Mouse (Mus musculus): Measurements from ENCODE around the gene Chst4. TPM values are rescaled to one million over a fixed set of nuclear protein-coding genes. Genes with fewer than 3 reads are reported as not detected.
"Not testable (repeated sequence)": the region's sequence is repeated elsewhere in the genome, so short reads cannot be mapped to it uniquely, and the experiment has no call there.

The Chst4 gene
- polyA plus RNA-seq, 1 experiment from 2014 or later, result 0.19 TPM

- H3K4me3 ChIP-seq, result no peak overlapping the region
- no peak for ATAC-seq (ENCODE audit: borderline replicate concordance, extremely low read depth, low FRiP score, low TSS enrichment)
- no peak overlapping the region for H3K27ac ChIP-seq
- H3K36me3 ChIP-seq, result no peaks in the 10 kb centered on the region
- 67% methylated on average over 4 of the region's 4 CpGs for whole genome bisulfite sequencing
- no peak overlapping the region for H3K4me2 ChIP-seq
- H3K4me1 ChIP-seq, result no peaks in the 10 kb centered on the region
- no peaks in the 10 kb centered on the region for H3K9me3 ChIP-seq
- H3K27me3 ChIP-seq, result no peaks in the 10 kb centered on the region
- no peak overlapping the region for H3K9ac ChIP-seq
These were observed 969 bp upstream of the Chst4 start for GRCm38 (mm10) chr8:110040509-110040908.

- Histone ChIP-seq H3K4me1 (no peaks in the 10 kb centered on the region), H3K27ac (no peak overlapping the region), H3K27me3 (no peaks in the 10 kb centered on the region), H3K36me3 (no peaks in the 10 kb centered on the region), H3K9me3 (no peaks in the 10 kb centered on the region), H3K9ac (no peak overlapping the region), H3K4me2 (no peak overlapping the region), H3K4me3 (no peak overlapping the region)
- ATAC-seq (ENCODE audit: borderline replicate concordance, extremely low read depth, low FRiP score, low TSS enrichment), result no peak
- WGBS, result 30% methylated on average over 7 of the region's 7 CpGs
These were observed 324 bp downstream of the Chst4 start for GRCm38 (mm10) chr8:110039216-110039615.

GRCm38 (mm10) chr8:110036156-110036555 is 3.4 kb downstream of the Chst4 start:
- no peaks in the 10 kb centered on the region for H3K9me3 ChIP-seq
- no peak overlapping the region for H3K27ac ChIP-seq
- H3K4me3 ChIP-seq, result no peak overlapping the region
- H3K27me3 ChIP-seq, result no peaks in the 10 kb centered on the region
- no peak for ATAC-seq (ENCODE audit: borderline replicate concordance, extremely low read depth, low FRiP score, low TSS enrichment)
- no peaks in the 10 kb centered on the region for H3K36me3 ChIP-seq
- 72% methylated on average over 2 of the region's 2 CpGs for WGBS
- H3K4me1 ChIP-seq, result no peaks in the 10 kb centered on the region
- H3K9ac ChIP-seq, result no peak overlapping the region
- H3K4me2 ChIP-seq, result no peak overlapping the region

DNA sequence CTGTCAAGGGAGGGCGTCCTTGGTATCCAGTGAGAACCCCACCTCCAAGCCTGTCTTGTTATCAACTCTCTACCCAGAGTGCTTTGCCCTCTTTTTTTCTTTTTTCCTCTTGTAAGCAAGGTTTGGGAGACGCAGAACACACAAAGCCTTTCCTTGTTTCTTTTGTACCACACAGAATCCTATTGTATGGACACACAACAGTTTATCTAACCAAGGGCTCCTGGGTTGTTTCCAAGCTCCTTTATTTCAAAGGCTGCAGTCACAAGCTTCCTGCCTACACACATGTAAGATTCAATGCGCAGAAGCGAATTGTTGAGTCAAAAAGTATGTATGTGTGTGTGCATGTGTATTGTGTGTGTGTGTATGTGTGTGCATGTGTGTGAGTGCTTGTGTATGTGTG is 5.2 kb downstream of the Chst4 start:
- ATAC-seq (ENCODE audit: borderline replicate concordance, extremely low read depth, low FRiP score, low TSS enrichment), result no peak
- H3K27me3 ChIP-seq, result no peaks in the 10 kb centered on the region
- H3K4me1 ChIP-seq, result no peaks in the 10 kb centered on the region
- H3K9me3 ChIP-seq, result no peaks in the 10 kb centered on the region
- no peak overlapping the region for H3K27ac ChIP-seq
- WGBS, result 53% methylated on average over 4 of the region's 4 CpGs
- H3K4me2 ChIP-seq, result no peak overlapping the region
- no peak overlapping the region for H3K4me3 ChIP-seq
- H3K36me3 ChIP-seq, result no peaks in the 10 kb centered on the region
- no peak overlapping the region for H3K9ac ChIP-seq

DNA sequence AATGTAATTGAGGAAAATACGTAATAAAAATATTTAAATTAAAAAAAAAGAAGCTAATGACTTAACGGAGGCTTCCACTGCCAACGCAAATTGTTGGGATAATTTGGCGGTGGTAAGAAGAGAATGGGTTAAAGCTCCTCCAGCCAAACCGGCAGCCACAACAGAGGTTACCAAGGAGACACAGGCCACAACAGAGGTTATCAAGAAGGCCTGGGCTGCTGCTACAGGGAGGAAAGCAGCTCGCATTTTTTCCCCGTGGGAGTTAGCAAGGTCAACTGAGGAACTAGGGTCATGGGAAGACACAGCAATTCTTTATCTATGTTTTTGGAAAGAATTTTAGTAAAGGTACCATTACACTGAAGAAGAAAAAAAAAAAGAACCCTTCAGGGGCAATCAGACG is 5.8 kb downstream of the Chst4 start:
- not testable (repeated sequence) for H3K27ac ChIP-seq; H3K36me3 ChIP-seq; H3K4me2 ChIP-seq; H3K4me1 ChIP-seq; H3K9ac ChIP-seq; ATAC-seq (ENCODE audit: borderline replicate concordance, extremely low read depth, low FRiP score, low TSS enrichment); H3K27me3 ChIP-seq; H3K9me3 ChIP-seq; H3K4me3 ChIP-seq
- 34% methylated on average over 8 of the region's 8 CpGs for WGBS

DNA sequence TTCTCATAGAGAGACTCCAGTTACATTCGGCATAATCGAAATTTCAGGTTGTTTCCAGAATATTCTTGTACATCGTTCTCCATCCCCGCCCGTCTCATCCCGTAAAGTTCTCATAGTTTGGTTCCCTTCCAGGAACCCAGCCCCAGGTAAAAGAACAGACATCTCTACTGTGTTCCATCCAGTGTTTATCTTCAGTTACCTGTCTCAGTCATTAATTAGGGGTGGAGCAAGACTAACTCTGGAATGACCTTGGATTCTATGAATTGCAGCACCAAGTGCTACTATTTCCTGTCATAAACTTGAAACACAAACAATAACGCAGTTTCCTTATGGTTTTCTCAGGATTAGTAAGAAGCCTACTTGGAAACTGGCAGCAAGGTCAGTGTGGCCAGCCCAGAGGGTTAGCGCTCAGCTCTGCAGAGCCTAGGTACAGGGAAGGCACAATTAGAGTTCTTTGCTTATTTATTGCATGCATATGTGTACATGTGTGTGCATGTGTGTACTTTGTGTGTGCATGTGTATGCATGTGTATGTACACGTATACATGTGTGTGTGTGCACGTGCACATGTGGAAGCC is 16.7 kb downstream of the Chst4 start:
- no peak for ATAC-seq (ENCODE audit: borderline replicate concordance, extremely low read depth, low FRiP score, low TSS enrichment)
- 85% methylated on average over 10 of the region's 10 CpGs for WGBS
- H3K9ac ChIP-seq, result no peak overlapping the region
- no peak overlapping the region for H3K27ac ChIP-seq
- no peaks in the 10 kb centered on the region for H3K9me3 ChIP-seq
- no peaks in the 10 kb centered on the region for H3K4me1 ChIP-seq
- H3K36me3 ChIP-seq, result no peaks in the 10 kb centered on the region
- H3K4me3 ChIP-seq, result no peak overlapping the region
- no peaks in the 10 kb centered on the region for H3K27me3 ChIP-seq
- no peak overlapping the region for H3K4me2 ChIP-seq

DNA sequence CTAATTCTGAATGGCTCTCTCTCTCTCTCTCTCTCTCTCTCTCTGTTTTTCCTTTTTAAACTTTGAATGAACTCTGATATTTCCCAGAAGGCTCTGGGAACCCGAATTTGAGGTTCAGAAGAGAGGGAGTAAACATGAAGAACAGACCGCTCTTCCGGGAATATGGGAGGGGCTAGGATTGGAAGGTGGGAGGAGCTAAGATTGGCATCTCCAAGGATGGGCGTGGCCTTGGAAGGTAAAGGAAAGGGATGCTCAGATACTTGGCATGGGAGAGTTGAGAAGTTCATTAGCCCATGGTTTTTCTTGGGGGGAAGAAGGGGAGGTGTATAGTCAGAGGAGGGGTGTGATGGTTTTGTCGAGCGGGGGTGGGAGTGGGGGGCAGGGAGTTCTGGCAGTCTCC is 17.5 kb downstream of the Chst4 start:
- ATAC-seq (ENCODE audit: borderline replicate concordance, extremely low read depth, low FRiP score, low TSS enrichment), result no peak
- 43% methylated on average over 6 of the region's 6 CpGs for whole genome bisulfite sequencing

DNA sequence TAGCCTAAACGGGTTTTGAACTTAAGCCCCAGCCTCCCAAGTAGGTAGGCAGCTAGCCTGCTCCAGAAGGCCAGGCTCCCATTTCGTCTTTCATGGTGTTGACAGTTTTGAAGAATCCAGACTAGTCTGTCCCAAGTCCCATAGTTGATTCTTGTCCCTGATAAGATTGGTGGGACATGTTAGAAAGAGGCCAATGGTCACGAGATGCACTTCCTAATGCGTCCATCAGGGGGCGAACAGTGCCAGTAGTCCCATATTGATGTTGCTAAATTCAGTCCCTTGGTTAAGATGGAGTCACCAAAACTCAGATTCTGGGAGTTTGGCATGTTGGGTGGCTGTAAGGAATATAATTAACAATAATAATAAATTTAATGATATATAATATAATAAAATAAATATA is 28.7 kb downstream of the Chst4 start:
- Histone ChIP-seq H3K4me1 (no peaks in the 10 kb centered on the region), H3K9ac (no peak overlapping the region), H3K4me3 (no peak overlapping the region), H3K27me3 (no peaks in the 10 kb centered on the region), H3K36me3 (no peaks in the 10 kb centered on the region), H3K27ac (no peak overlapping the region), H3K4me2 (no peak overlapping the region), H3K9me3 (no peaks in the 10 kb centered on the region)
- 36% methylated on average over 5 of the region's 5 CpGs for WGBS
- no peak for ATAC-seq (ENCODE audit: borderline replicate concordance, extremely low read depth, low FRiP score, low TSS enrichment)

More for the DNA sequence above, 17.5 kb downstream of the Chst4 start:
- Histone ChIP-seq H3K9me3 (no peaks in the 10 kb centered on the region), H3K4me1 (no peaks in the 10 kb centered on the region), H3K36me3 (no peaks in the 10 kb centered on the region), H3K4me3 (no peak overlapping the region), H3K4me2 (no peak overlapping the region), H3K9ac (no peak overlapping the region), H3K27me3 (no peaks in the 10 kb centered on the region), H3K27ac (no peak overlapping the region)

- no peaks in the 10 kb centered on the region for H3K4me1 ChIP-seq
- WGBS, result 63% methylated on average over 8 of the region's 8 CpGs
These were observed 30.5 kb downstream of the Chst4 start for GRCm38 (mm10) chr8:110008995-110009446.

GRCm38 (mm10) chr8:110008228-110008994 is 31.1 kb downstream of the Chst4 start:
- Histone ChIP-seq H3K9me3 (no peaks in the 10 kb centered on the region), H3K9ac (no peak overlapping the region), H3K27me3 (no peaks in the 10 kb centered on the region), H3K27ac (no peak overlapping the region), H3K4me2 (no peak overlapping the region), H3K4me3 (no peak overlapping the region), H3K4me1 (no peaks in the 10 kb centered on the region), H3K36me3 (no peaks in the 10 kb centered on the region)
- WGBS, result 72% methylated on average over 26 of the region's 26 CpGs
- no peak for ATAC-seq (ENCODE audit: borderline replicate concordance, extremely low read depth, low FRiP score, low TSS enrichment)

More at GRCm38 (mm10) chr8:110008995-110009446, 30.5 kb downstream of the Chst4 start:
- Histone ChIP-seq H3K27me3 (no peaks in the 10 kb centered on the region), H3K4me2 (no peak overlapping the region), H3K27ac (no peak overlapping the region), H3K4me3 (no peak overlapping the region), H3K36me3 (no peaks in the 10 kb centered on the region), H3K9ac (no peak overlapping the region), H3K9me3 (no peaks in the 10 kb centered on the region)
- no peak for ATAC-seq (ENCODE audit: borderline replicate concordance, extremely low read depth, low FRiP score, low TSS enrichment)

DNA sequence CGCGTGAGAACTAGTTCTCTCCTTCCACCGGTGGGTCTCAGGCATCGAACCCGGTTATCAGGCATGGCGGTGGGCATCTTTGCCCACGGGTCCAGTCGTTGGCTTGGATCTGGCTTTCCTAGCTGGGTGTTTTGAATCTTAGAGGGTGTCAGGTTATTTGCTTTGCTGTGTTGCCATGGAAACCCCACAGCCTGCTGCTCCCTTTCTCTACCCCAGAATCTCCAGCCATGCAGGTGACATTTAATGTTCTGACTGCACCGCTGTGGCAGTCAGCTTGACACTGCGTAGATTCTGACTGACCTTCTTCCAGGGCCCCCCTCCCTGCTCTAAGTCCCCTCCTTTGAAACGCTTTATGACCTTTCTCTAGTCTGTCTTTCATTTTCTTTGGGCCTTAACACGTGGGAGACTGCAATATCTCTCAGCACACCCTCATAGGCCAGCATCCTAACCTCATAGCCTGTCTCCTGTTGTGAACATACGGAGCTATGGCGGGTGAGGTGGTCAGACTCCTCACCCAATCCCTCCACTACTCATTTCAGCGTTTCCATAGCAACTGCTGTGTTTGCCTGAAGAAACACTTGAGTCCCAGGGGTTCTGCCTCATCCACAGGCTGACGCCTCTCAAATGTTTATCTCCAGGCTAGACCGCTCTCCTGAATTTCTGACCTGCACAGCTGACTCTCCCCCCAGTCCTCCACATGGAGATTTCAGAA is 33.1 kb downstream of the Chst4 start:
- ATAC-seq (ENCODE audit: borderline replicate concordance, extremely low read depth, low FRiP score, low TSS enrichment), result no peak
- Histone ChIP-seq H3K4me1 (no peaks in the 10 kb centered on the region), H3K4me3 (no peak overlapping the region), H3K4me2 (no peak overlapping the region), H3K9ac (no peak overlapping the region), H3K27ac (no peak overlapping the region), H3K9me3 (no peaks in the 10 kb centered on the region), H3K36me3 (no peaks in the 10 kb centered on the region), H3K27me3 (no peaks in the 10 kb centered on the region)
- 50% methylated on average over 17 of the region's 17 CpGs for WGBS

- Histone ChIP-seq H3K9ac (no peak overlapping the region), H3K4me1 (no peaks in the 10 kb centered on the region), H3K9me3 (no peaks in the 10 kb centered on the region), H3K36me3 (no peaks in the 10 kb centered on the region), H3K4me3 (no peak overlapping the region), H3K4me2 (no peak overlapping the region), H3K27ac (no peak overlapping the region), H3K27me3 (no peaks in the 10 kb centered on the region)
- ATAC-seq (ENCODE audit: borderline replicate concordance, extremely low read depth, low FRiP score, low TSS enrichment), result no peak
- 67% methylated on average over 5 of the region's 5 CpGs for WGBS
These were observed 35.2 kb downstream of the Chst4 start for GRCm38 (mm10) chr8:110004300-110004699.
